Mouse (Mus musculus) forebrain, postnatal 0 days (tissue): ENCODE results near the gene Tsc1. TPM values are rescaled to one million over a fixed set of nuclear protein-coding genes. Genes with fewer than 3 reads are reported as not detected.
A peak's percentile ranks its signal among the peaks of the same experiment; 100 is the strongest.

Experiments
- ATAC-seq: fragments of 200-750 bp; cut with Nextera tagmentation; 2 replicates; pipeline ENCODE4 v1.8.0; 2017; ENCODE audit warnings: mild to moderate bottlenecking, moderate library complexity
- DNase-seq: peaks from one replicate; pipeline ENCODE4 v3.0.0-alpha.2; 2015
- H3K27ac ChIP-seq: fragments of 300-500 bp; sonication (generic); 2 replicates; pipeline ENCODE4 v1.5.1; 2014; ENCODE audit warnings: low read depth, mild to moderate bottlenecking, antibody characterized with exemption, low read length, moderate library complexity, mixed read lengths
- H3K27me3 ChIP-seq: fragments of 300-500 bp; sonication (generic); 2 replicates; pipeline ENCODE4 v1.6.1; 2014; ENCODE audit warnings: mild to moderate bottlenecking, low read length, mixed read lengths; ENCODE audit not compliant: insufficient read depth
- H3K36me3 ChIP-seq: fragments of 300-500 bp; sonication (generic); 2 replicates; pipeline ENCODE4 v1.6.1; 2014; ENCODE audit warnings: mild to moderate bottlenecking, moderate library complexity; ENCODE audit not compliant: insufficient read depth
- H3K4me1 ChIP-seq: fragments of 300-500 bp; sonication (generic); 2 replicates; pipeline ENCODE4 v1.6.1; 2014; ENCODE audit warnings: antibody characterized with exemption; ENCODE audit not compliant: insufficient read depth
- H3K4me2 ChIP-seq: fragments of 300-500 bp; sonication (generic); 2 replicates; pipeline ENCODE4 v1.6.1; 2014; ENCODE audit warnings: low read depth, mild to moderate bottlenecking, moderate library complexity
- H3K4me3 ChIP-seq: fragments of 300-500 bp; sonication (generic); 2 replicates; pipeline ENCODE4 v1.5.1; 2014; ENCODE audit warnings: low read depth, low read length, mixed read lengths
- H3K9ac ChIP-seq: fragments of 300-500 bp; sonication (generic); 2 replicates; pipeline ENCODE4 v1.6.1; 2014; ENCODE audit warnings: mild to moderate bottlenecking
- H3K9me3 ChIP-seq: fragments of 300-500 bp; sonication (generic); 2 replicates; pipeline ENCODE4 v1.6.1; 2016; ENCODE audit warnings: low read length
- CTCF ChIP-seq: sonication (generic); IDR thresholded peaks from 2 replicates; pipeline ENCODE4 v1.5.1; 2016; ENCODE audit warnings: antibody characterized with exemption, control low read depth, low read depth
- WGBS: fragments of 180-500 bp; shearing (Covaris S2); extraction: QIAGEN DNeasy Blood & Tissue Kit; methylation state at CpG from one replicate; pipeline ENCODE4 v1.1.7; 2014; 5-methylcytosine and 5-hydroxymethylcytosine counted together
- polyA plus RNA-seq: library from polyadenylated mRNA; unstranded; fragments of >200 nt; fragmentation: Nextera tagmentation; extraction: Ambion mirVana; gene quantifications from 2 replicates; pipeline ENCODE4 v1.2.1, GENCODE M21; 2015
- total RNA-seq: library from RNA; depleted of rRNA; stranded (reverse); fragments of >200 nt; gene quantifications from 2 replicates; pipeline ENCODE4 v1.2.3, GENCODE M21; 2014

The Tsc1 gene
- total and polyA plus RNA-seq, 2 experiments from 2014 or later: 16.8 to 43.4 TPM

GRCm38 (mm10) chr2:28643081-28643480 is 2.1 kb downstream of the Tsc1 start:
- DNase-seq (no peak), ATAC-seq (no peak)
- 86% methylated on average over 3 of the region's 3 CpGs for WGBS
- Histone ChIP-seq H3K9me3 (no peaks in the 10 kb centered on the region), H3K27me3 (no peaks in the 10 kb centered on the region), H3K4me3 (no peak overlapping the region), H3K9ac (no peak overlapping the region), H3K27ac (no peak overlapping the region), H3K36me3 (no peaks in the 10 kb centered on the region), H3K4me1 (0 out of 2 replicates have a peak, but pooled peaks cover 9% of the 10 kb centered on the region), H3K4me2 (peak overlapping the region; percentile 57)
- TF ChIP-seq CTCF: no peak

GRCm38 (mm10) chr2:28650526-28650925 is 9.5 kb downstream of the Tsc1 start:
- TF ChIP-seq CTCF: no peak

GRCm38 (mm10) chr2:28653351-28653750 is 12.3 kb downstream of the Tsc1 start:
- no peaks in the 10 kb centered on the region for H3K9me3 ChIP-seq
- no peak for DNase-seq
- WGBS: 94% methylated on average over 7 of the region's 7 CpGs
- no peak for ATAC-seq
- H3K4me1 ChIP-seq: no peaks in the 10 kb centered on the region
- H3K36me3 ChIP-seq: peaks cover 26% of the 10 kb centered on the region
- no peak overlapping the region for H3K27ac ChIP-seq
- no peak overlapping the region for H3K4me3 ChIP-seq
- no peak for TF ChIP-seq CTCF
- no peak overlapping the region for H3K9ac ChIP-seq
- H3K27me3 ChIP-seq: no peaks in the 10 kb centered on the region
- H3K4me2 ChIP-seq: no peak overlapping the region

More at GRCm38 (mm10) chr2:28650526-28650925, 9.5 kb downstream of the Tsc1 start:
- Histone ChIP-seq H3K9ac (no peak overlapping the region), H3K9me3 (no peaks in the 10 kb centered on the region), H3K4me1 (no peaks in the 10 kb centered on the region), H3K27ac (no peak overlapping the region), H3K4me3 (no peak overlapping the region), H3K27me3 (no peaks in the 10 kb centered on the region), H3K36me3 (peaks cover 7% of the 10 kb centered on the region; the same call in 1 of the 2 replicates), H3K4me2 (no peak overlapping the region)
- ATAC-seq: no peak
- no peak for DNase-seq

GRCm38 (mm10) chr2:28654295-28654694 is 13.3 kb downstream of the Tsc1 start:
- Histone ChIP-seq H3K36me3 (peaks cover 34% of the 10 kb centered on the region), H3K27me3 (no peaks in the 10 kb centered on the region), H3K4me2 (no peak overlapping the region), H3K9ac (no peak overlapping the region), H3K4me3 (no peak overlapping the region), H3K4me1 (no peaks in the 10 kb centered on the region), H3K27ac (no peak overlapping the region), H3K9me3 (no peaks in the 10 kb centered on the region)
- 62% methylated on average over 2 of the region's 2 CpGs for WGBS
- TF ChIP-seq CTCF: peak; percentile 45
- no peak for ATAC-seq
- DNase-seq: no peak

GRCm38 (mm10) chr2:28656216-28656615 is 15.2 kb downstream of the Tsc1 start:
- H3K27ac ChIP-seq: no peak overlapping the region
- DNase-seq: no peak
- no peak overlapping the region for H3K4me2 ChIP-seq
- no peaks in the 10 kb centered on the region for H3K27me3 ChIP-seq
- peaks cover 52% of the 10 kb centered on the region for H3K36me3 ChIP-seq
- H3K9ac ChIP-seq: no peak overlapping the region
- H3K9me3 ChIP-seq: no peaks in the 10 kb centered on the region
- no peak for TF ChIP-seq CTCF
- no peak overlapping the region for H3K4me3 ChIP-seq
- H3K4me1 ChIP-seq: no peaks in the 10 kb centered on the region
- 76% methylated on average over 8 of the region's 8 CpGs for WGBS
- no peak for ATAC-seq

GRCm38 (mm10) chr2:28662891-28663290 is 21.9 kb downstream of the Tsc1 start:
- Histone ChIP-seq H3K27me3 (no peaks in the 10 kb centered on the region), H3K4me3 (no peak overlapping the region), H3K4me1 (no peaks in the 10 kb centered on the region), H3K9me3 (no peaks in the 10 kb centered on the region), H3K27ac (no peak overlapping the region), H3K4me2 (no peak overlapping the region), H3K36me3 (peaks cover 86% of the 10 kb centered on the region), H3K9ac (no peak overlapping the region)
- DNase-seq (no peak), ATAC-seq (no peak)
- TF ChIP-seq CTCF: no peak
- WGBS: 96% methylated on average over 3 of the region's 3 CpGs

- Histone ChIP-seq H3K4me3 (no peak overlapping the region), H3K9ac (no peak overlapping the region), H3K4me2 (no peak overlapping the region), H3K27me3 (no peaks in the 10 kb centered on the region), H3K27ac (no peak overlapping the region), H3K4me1 (no peaks in the 10 kb centered on the region), H3K9me3 (no peaks in the 10 kb centered on the region), H3K36me3 (peaks cover 87% of the 10 kb centered on the region)
- WGBS: 96% methylated on average over 3 of the region's 3 CpGs
- ATAC-seq: no peak
- TF ChIP-seq CTCF: no peak
- DNase-seq: no peak
These were observed 24.8 kb downstream of the Tsc1 start for GRCm38 (mm10) chr2:28665818-28666217.

GRCm38 (mm10) chr2:28671438-28671837 is 30.4 kb downstream of the Tsc1 start:
- H3K4me2 ChIP-seq: no peak overlapping the region
- no peak for TF ChIP-seq CTCF
- H3K9ac ChIP-seq: no peak overlapping the region
- 90% methylated on average over 2 of the region's 2 CpGs for WGBS
- peaks cover 92% of the 10 kb centered on the region for H3K36me3 ChIP-seq
- no peak overlapping the region for H3K4me3 ChIP-seq
- no peaks in the 10 kb centered on the region for H3K4me1 ChIP-seq
- no peak for DNase-seq
- no peak overlapping the region for H3K27ac ChIP-seq
- no peak for ATAC-seq
- H3K27me3 ChIP-seq: no peaks in the 10 kb centered on the region
- no peaks in the 10 kb centered on the region for H3K9me3 ChIP-seq
